13 mouse cellular contexts compared by ENCODE assay signal in the genomic region with DNA sequence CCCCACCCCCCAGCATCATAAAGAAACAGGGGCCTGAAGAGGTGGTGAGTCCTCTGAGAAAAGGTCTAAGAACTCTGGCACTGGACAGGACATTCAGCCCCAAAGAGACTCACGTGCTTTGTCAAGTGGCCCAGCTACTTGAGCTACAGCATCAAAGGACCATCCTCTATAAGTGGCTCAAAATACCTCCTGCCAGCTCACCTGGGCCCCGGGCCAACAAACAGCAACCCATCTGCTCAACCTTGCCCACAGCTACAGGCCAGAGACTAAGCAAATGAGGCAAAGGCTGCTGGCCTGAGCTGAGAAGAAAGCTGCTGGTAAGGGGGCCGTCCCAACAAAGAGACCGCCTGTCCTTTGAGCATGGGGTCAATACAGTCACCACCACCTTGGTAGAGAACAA. TPM values are rescaled to one million over a fixed set of nuclear protein-coding genes. Genes with fewer than 3 reads are reported as not detected.
DNase-seq lines count a peak whose midpoint lies in the region; ATAC-seq lines count a peak whose summit lies in the region.
"Had no signal": no experiment of that assay in that cellular context is flagged by ENCODE, and none has a peak within 500 bp of the region (broad histone marks: within the 10 kb centered on the region; RNA-seq: fewer than 3 reads in every experiment).

No protein-coding gene starts in this region.

- no peak overlapping the region for H3K4me3 ChIP-seq in midbrain, embryonic 13.5 days (replicated peaks)
- H3K4me3 ChIP-seq: erythroblast, embryonic 14.5 days; limb, embryonic 15.5 days had no signal

- H3K9ac ChIP-seq in midbrain, embryonic 13.5 days (replicated peaks) = no peak overlapping the region
- H3K9ac ChIP-seq: limb, embryonic 15.5 days had no signal

- no peaks in the 10 kb centered on the region for H3K27me3 ChIP-seq in midbrain, embryonic 13.5 days
- H3K27me3 ChIP-seq: limb, embryonic 15.5 days had no signal

- intact Hi-C loops in left cerebral cortex, postnatal 4 days (cut with DNase I) = no loop called here

- no peak overlapping the region for H3K4me2 ChIP-seq in midbrain, embryonic 13.5 days (replicated peaks)
- H3K4me2 ChIP-seq: limb, embryonic 15.5 days had no signal

- H3K4me1 ChIP-seq in midbrain, embryonic 13.5 days (replicated peaks) = no peaks in the 10 kb centered on the region
- H3K4me1 ChIP-seq: limb, embryonic 15.5 days had no signal

- no peak overlapping the region for H3K27ac ChIP-seq in midbrain, embryonic 13.5 days
- H3K27ac ChIP-seq: limb, embryonic 15.5 days had no signal

- H3K9me3 ChIP-seq in midbrain, embryonic 13.5 days = no peaks in the 10 kb centered on the region
- H3K9me3 ChIP-seq: limb, embryonic 15.5 days had no signal

- no peaks in the 10 kb centered on the region for H3K36me3 ChIP-seq in midbrain, embryonic 13.5 days
- H3K36me3 ChIP-seq: limb, embryonic 15.5 days had no signal

- DNase-seq in left cerebral cortex, postnatal 4 days = peak; percentile 93
- DNase-seq in left cerebral cortex, adult 9 months (ENCODE audit: low spot score in 2 of 2) = no peak
- peak; percentile 91 to 92 for DNase-seq in cerebellum, adult 18-20 months
- DNase-seq in cerebellum, postnatal 36 days = peak; percentile 92 to 94
- peak; percentile 37 for DNase-seq in lung, postnatal 14 days
- no peak for DNase-seq in right cerebral cortex, adult 18-20 months
- DNase-seq: embryo, embryonic 11 days; kidney, postnatal 25 days had no signal

- ATAC-seq in midbrain, embryonic 13.5 days = no peak
- ATAC-seq: activated CD4-positive, CD25-positive, alpha-beta regulatory T cell, adult 4 months; CD4-positive, CD25-positive, alpha-beta regulatory T cell, adult 4 months had no signal

- 87% methylated on average over 4 of the region's 4 CpGs for WGBS in midbrain, embryonic 13.5 days

RNA-seq across cellular contexts. Expression of a gene that starts 5.3 kb away (rescaled TPM):
- total RNA-seq in left cerebral cortex, postnatal 4 days (2021) = 10 to 100 TPM; 17.2 to 19.2 TPM
- 1.1 and 1.2 TPM in 2 replicates for polyA plus RNA-seq in midbrain, embryonic 13.5 days (2015; fragmentation: Nextera tagmentation; extraction: Ambion mirVana)
- polyA plus RNA-seq: CD4-positive, CD25-positive, alpha-beta regulatory T cell, adult 4 months had no signal

RNA-seq across cellular contexts. Expression of a gene that starts 14.0 kb away (rescaled TPM):
- total RNA-seq in left cerebral cortex, postnatal 4 days (2021) = 10 to 100 TPM; 17.9 to 22.0 TPM
- polyA plus RNA-seq in midbrain, embryonic 13.5 days (2015; fragmentation: Nextera tagmentation; extraction: Ambion mirVana) = 31.7 and 34.0 TPM in 2 replicates

Comparison
In these comparisons a context has a peak if more than half of its experiments do, and no peak if none do; other contexts are left out.
1. DNase-seq: peak in left cerebral cortex, postnatal 4 days (single experiment), cerebellum, adult 18-20 months (2 of 2), cerebellum, postnatal 36 days (2 of 2) and lung, postnatal 14 days (single experiment); none in left cerebral cortex, adult 9 months (0 of 2) and right cerebral cortex, adult 18-20 months (single experiment).